Mouse (Mus musculus) neural tube, embryonic 12.5 days (tissue): ENCODE measurements at regions not wholly inside any gene's neighbourhood (a gene's known extent, or its start where the extent isn't known, plus 50 kb on each side); places are given as distances from the start of the nearest gene placed in this dataset.
A peak's percentile ranks its signal among the peaks of the same experiment; 100 is the strongest.

Source experiments
- ATAC-seq: fragments of 200-750 bp; cut with Nextera tagmentation; 2 replicates; pipeline ENCODE4 v1.8.0; 2017; ENCODE audit warnings: low read depth, mild to moderate bottlenecking, moderate TSS enrichment, moderate library complexity; ENCODE audit not compliant: low FRiP score
- H3K27ac ChIP-seq: fragments of 300-500 bp; sonication (generic); 2 replicates; pipeline ENCODE4 v1.5.1; 2016
- H3K27me3 ChIP-seq: fragments of 300-500 bp; sonication (generic); replicated peaks from 2 replicates; pipeline ENCODE4 v1.6.1; 2016; ENCODE audit warnings: mild to moderate bottlenecking
- H3K36me3 ChIP-seq: fragments of 300-500 bp; sonication (generic); 2 replicates; pipeline ENCODE4 v1.6.1; 2016; ENCODE audit warnings: mild to moderate bottlenecking
- H3K4me1 ChIP-seq: fragments of 300-500 bp; sonication (generic); 2 replicates; pipeline ENCODE4 v1.6.1; 2016
- H3K4me2 ChIP-seq: fragments of 300-500 bp; sonication (generic); replicated peaks from 2 replicates; pipeline ENCODE4 v1.6.1; 2016; ENCODE audit warnings: mild to moderate bottlenecking
- H3K4me3 ChIP-seq: fragments of 300-500 bp; sonication (generic); 2 replicates; pipeline ENCODE4 v1.5.1; 2016
- H3K9ac ChIP-seq: fragments of 300-500 bp; sonication (generic); 2 replicates; pipeline ENCODE4 v1.6.1; 2016; ENCODE audit warnings: mild to moderate bottlenecking
- H3K9me3 ChIP-seq: fragments of 300-500 bp; sonication (generic); 2 replicates; pipeline ENCODE4 v1.6.1; 2016; ENCODE audit warnings: mild to moderate bottlenecking
- WGBS: fragments of 180-500 bp; shearing (Covaris S2); methylation state at CpG from one replicate; pipeline ENCODE4 v1.1.7; 2016; 5-methylcytosine and 5-hydroxymethylcytosine counted together

DNA sequence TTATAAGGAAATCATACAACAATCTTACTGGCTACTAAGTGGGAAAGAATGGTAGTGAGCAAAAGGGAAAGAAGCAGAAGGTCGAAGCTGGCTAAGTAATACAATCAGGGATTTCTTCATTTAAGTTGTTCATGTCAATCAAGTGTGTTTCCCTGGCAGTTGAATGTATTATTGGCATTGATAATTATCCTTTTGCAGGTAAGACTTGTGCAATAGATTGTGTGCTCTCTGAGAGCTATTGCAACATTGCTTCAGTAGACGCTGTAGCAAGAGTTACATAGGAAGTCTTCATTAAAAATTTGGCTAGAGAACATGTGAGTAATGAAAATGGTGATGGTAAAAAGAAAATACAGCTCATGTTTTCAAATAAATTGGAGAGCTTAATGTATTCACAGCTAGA, 1273.3 kb upstream of the Sel1l start:
- 86% methylated on average over 2 of the region's 2 CpGs for WGBS
- H3K27ac ChIP-seq: no peak overlapping the region
- H3K4me2 ChIP-seq: no peak overlapping the region
- H3K9ac ChIP-seq: no peak overlapping the region
- ATAC-seq: no peak
- H3K4me3 ChIP-seq: no peak overlapping the region
- no peaks in the 10 kb centered on the region for H3K27me3 ChIP-seq
- no peaks in the 10 kb centered on the region for H3K36me3 ChIP-seq
- H3K4me1 ChIP-seq: no peaks in the 10 kb centered on the region
- H3K9me3 ChIP-seq: no peaks in the 10 kb centered on the region

DNA sequence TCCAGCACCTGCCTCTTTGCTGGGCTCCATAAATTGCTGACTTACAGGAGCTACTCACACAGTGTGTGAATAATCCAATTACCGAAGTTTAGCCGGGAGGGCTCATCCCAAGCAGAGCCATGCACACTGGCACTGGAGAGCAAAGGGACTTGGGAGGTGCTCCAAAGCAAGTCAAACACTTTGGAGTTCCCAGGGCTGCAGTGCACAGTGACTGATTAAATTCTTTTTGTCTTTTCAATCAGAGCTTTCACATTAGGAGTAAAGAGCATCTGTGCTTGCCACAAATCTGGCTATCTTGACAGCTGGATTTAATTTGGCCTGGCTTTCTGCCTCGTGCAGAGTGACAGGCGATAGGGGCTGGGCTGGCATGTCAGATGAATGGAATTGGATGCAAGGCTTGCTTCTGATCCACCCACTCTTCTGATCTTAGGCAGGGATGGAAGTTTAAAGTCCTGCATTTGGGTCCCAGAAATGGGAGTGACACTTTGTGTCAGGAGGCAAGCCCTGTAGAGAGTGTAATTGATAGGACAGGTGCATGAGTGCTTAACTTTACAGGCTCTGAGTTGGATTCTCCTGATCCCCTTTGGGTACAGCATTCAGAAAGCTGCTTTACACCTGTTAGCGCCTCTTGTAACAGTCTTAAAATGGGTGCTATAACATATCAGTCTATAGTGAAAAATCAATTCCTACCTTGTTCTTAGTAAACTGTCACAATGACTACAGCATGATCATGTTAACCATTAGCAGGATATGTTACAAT, 1239.3 kb upstream of the Sel1l start:
- H3K36me3 ChIP-seq: no peaks in the 10 kb centered on the region
- H3K4me2 ChIP-seq: no peak overlapping the region
- no peaks in the 10 kb centered on the region for H3K27me3 ChIP-seq
- H3K9me3 ChIP-seq: no peaks in the 10 kb centered on the region
- no peak overlapping the region for H3K9ac ChIP-seq
- 0 out of 2 replicates have a peak, but pooled peaks cover 2% of the 10 kb centered on the region for H3K4me1 ChIP-seq
- H3K4me3 ChIP-seq: no peak overlapping the region
- ATAC-seq: peak; percentile 75
- H3K27ac ChIP-seq: no peak overlapping the region
- WGBS: 46% methylated on average over 5 of the region's 5 CpGs

- no peak overlapping the region for H3K9ac ChIP-seq
- no peak overlapping the region for H3K4me2 ChIP-seq
- H3K4me1 ChIP-seq: no peaks in the 10 kb centered on the region
- no peak overlapping the region for H3K27ac ChIP-seq
- ATAC-seq: no peak
- no peaks in the 10 kb centered on the region for H3K36me3 ChIP-seq
- no peaks in the 10 kb centered on the region for H3K9me3 ChIP-seq
- no peaks in the 10 kb centered on the region for H3K27me3 ChIP-seq
- 56% methylated on average over 1 of the region's 1 CpGs for WGBS
- no peak overlapping the region for H3K4me3 ChIP-seq
These were observed 1214.9 kb upstream of the Sel1l start for GRCm38 (mm10) chr12:93063864-93064263.

GRCm38 (mm10) chr12:93019633-93020032, 1170.7 kb upstream of the Sel1l start:
- no peak overlapping the region for H3K27ac ChIP-seq
- H3K36me3 ChIP-seq: no peaks in the 10 kb centered on the region
- no peak for ATAC-seq

GRCm38 (mm10) chr12:93011583-93011982, 1162.6 kb upstream of the Sel1l start:
- no peaks in the 10 kb centered on the region for H3K9me3 ChIP-seq
- H3K27ac ChIP-seq: no peak overlapping the region
- no peaks in the 10 kb centered on the region for H3K36me3 ChIP-seq
- H3K4me3 ChIP-seq: no peak overlapping the region
- H3K4me2 ChIP-seq: no peak overlapping the region
- H3K27me3 ChIP-seq: no peaks in the 10 kb centered on the region
- H3K4me1 ChIP-seq: no peaks in the 10 kb centered on the region
- H3K9ac ChIP-seq: no peak overlapping the region
- ATAC-seq: no peak

More at GRCm38 (mm10) chr12:93019633-93020032, 1170.7 kb upstream of the Sel1l start:
- no peak overlapping the region for H3K4me2 ChIP-seq
- no peaks in the 10 kb centered on the region for H3K27me3 ChIP-seq
- H3K9me3 ChIP-seq: no peaks in the 10 kb centered on the region
- H3K9ac ChIP-seq: no peak overlapping the region
- no peaks in the 10 kb centered on the region for H3K4me1 ChIP-seq
- H3K4me3 ChIP-seq: no peak overlapping the region

DNA sequence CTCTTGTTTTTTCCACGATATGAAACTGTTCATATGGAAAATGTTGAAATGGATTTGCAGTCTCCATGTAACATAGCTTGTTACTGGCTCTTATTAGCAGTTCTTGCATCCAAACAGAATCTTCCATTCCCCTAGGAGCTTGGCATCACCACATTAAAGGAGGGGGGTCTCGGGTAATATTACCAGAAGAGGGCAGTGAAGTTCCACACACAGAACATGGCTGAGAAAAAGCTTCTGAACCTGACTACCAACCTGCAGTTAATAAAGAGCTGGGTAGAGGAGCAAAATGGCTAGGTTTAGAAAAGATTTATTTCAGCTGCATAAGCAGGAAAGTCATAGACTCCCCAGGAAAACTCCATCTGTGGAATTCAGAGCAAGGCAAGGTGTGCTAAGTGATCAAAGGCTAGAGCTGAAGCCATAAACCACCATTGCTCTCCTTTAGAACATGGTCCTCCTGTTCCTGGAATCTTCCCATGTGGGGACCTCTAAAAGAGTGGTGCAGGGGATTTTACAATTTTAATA, 1157.9 kb upstream of the Sel1l start:
- H3K4me3 ChIP-seq: no peak overlapping the region
- no peak overlapping the region for H3K27ac ChIP-seq
- no peaks in the 10 kb centered on the region for H3K36me3 ChIP-seq
- H3K9ac ChIP-seq: no peak overlapping the region
- no peak for ATAC-seq
- WGBS: 54% methylated on average over 2 of the region's 2 CpGs
- no peaks in the 10 kb centered on the region for H3K9me3 ChIP-seq
- H3K27me3 ChIP-seq: no peaks in the 10 kb centered on the region
- no peaks in the 10 kb centered on the region for H3K4me1 ChIP-seq
- H3K4me2 ChIP-seq: no peak overlapping the region

DNA sequence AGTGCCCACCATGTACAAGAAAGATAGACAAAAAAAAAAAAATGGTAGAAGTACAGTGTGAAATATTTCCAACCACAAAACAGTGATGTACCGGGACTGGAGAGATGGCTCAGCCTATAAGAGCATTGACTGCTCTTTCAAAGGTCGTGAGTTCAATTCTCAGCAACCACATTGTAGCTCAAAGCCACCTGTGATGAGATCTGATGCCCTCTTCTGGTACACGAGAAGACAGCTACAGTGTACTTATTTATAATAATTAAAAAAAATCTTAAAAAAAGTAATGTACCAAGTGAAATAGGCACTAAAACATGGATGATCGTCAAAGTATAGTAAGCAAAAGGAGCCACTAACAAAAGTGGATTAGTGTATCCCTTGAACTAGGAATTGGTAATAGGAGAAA, 1154.2 kb upstream of the Sel1l start:
- no peak overlapping the region for H3K9ac ChIP-seq
- no peak overlapping the region for H3K4me3 ChIP-seq
- 85% methylated on average over 4 of the region's 4 CpGs for WGBS
- no peak overlapping the region for H3K27ac ChIP-seq
- no peaks in the 10 kb centered on the region for H3K4me1 ChIP-seq
- no peaks in the 10 kb centered on the region for H3K9me3 ChIP-seq
- H3K36me3 ChIP-seq: no peaks in the 10 kb centered on the region
- no peaks in the 10 kb centered on the region for H3K27me3 ChIP-seq
- ATAC-seq: no peak
- no peak overlapping the region for H3K4me2 ChIP-seq

GRCm38 (mm10) chr12:92975698-92976097, 1126.7 kb upstream of the Sel1l start:
- WGBS: 82% methylated on average over 3 of the region's 3 CpGs
- no peaks in the 10 kb centered on the region for H3K9me3 ChIP-seq
- no peaks in the 10 kb centered on the region for H3K36me3 ChIP-seq
- ATAC-seq: no peak
- no peak overlapping the region for H3K4me2 ChIP-seq
- no peak overlapping the region for H3K4me3 ChIP-seq
- no peak overlapping the region for H3K9ac ChIP-seq
- H3K27ac ChIP-seq: no peak overlapping the region
- no peaks in the 10 kb centered on the region for H3K4me1 ChIP-seq
- H3K27me3 ChIP-seq: no peaks in the 10 kb centered on the region

DNA sequence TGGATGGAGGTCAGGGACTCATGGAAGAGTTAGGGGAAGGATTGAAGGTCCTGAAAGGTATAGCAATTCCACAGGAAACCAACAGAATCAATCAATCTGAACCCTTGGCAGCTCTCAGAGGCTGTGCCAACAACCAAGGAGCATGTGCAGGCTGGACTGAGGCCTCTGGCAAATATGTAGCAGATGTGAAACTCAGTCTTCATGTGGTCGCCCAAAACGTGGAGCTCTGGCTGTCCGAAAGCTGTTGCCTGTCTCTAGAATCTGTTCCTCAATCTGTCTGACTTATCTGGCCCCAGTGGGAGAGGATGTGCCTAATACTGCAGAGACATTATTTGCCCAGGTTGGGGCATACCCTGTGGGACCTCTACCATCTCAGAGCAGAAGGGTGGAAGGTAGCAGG, 1095.4 kb upstream of the Sel1l start:
- no peak for ATAC-seq
- H3K27ac ChIP-seq: no peak overlapping the region
- WGBS: 94% methylated on average over 3 of the region's 3 CpGs
- H3K4me3 ChIP-seq: no peak overlapping the region
- no peak overlapping the region for H3K4me2 ChIP-seq
- no peak overlapping the region for H3K9ac ChIP-seq
- H3K36me3 ChIP-seq: no peaks in the 10 kb centered on the region
- no peaks in the 10 kb centered on the region for H3K4me1 ChIP-seq
- H3K9me3 ChIP-seq: no peaks in the 10 kb centered on the region
- H3K27me3 ChIP-seq: no peaks in the 10 kb centered on the region

GRCm38 (mm10) chr12:92927591-92927990, 1078.6 kb upstream of the Sel1l start:
- Histone ChIP-seq H3K27me3 (no peaks in the 10 kb centered on the region), H3K9ac (no peak overlapping the region), H3K36me3 (no peaks in the 10 kb centered on the region), H3K27ac (no peak overlapping the region), H3K9me3 (no peaks in the 10 kb centered on the region), H3K4me2 (no peak overlapping the region), H3K4me3 (no peak overlapping the region), H3K4me1 (no peaks in the 10 kb centered on the region)
- WGBS: 58% methylated on average over 2 of the region's 2 CpGs
- ATAC-seq: no peak

DNA sequence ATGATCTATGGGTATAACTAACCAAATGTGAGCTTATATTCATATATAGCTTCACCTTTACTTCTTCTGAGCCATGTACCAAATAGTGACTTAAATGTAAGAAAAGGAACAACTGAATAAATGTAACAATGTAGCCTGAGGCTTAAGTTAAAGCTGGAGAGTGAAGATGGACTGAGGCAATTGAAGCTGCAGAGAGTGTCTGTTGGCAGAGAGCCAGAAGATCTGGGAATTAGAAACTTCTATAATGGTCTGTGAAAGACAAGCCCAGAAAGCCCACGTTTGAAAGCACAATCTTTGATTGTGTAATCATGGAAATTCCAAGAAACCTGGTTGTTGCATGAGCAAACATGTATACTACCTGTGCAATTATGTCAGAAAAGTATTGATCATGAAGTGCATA, 1078.0 kb upstream of the Sel1l start:
- Histone ChIP-seq H3K36me3 (no peaks in the 10 kb centered on the region), H3K27ac (no peak overlapping the region), H3K4me1 (no peaks in the 10 kb centered on the region), H3K4me3 (no peak overlapping the region), H3K4me2 (no peak overlapping the region), H3K9ac (no peak overlapping the region), H3K9me3 (no peaks in the 10 kb centered on the region), H3K27me3 (no peaks in the 10 kb centered on the region)
- 41% methylated on average over 1 of the region's 1 CpGs for WGBS
- no peak for ATAC-seq

- Histone ChIP-seq H3K9me3 (no peaks in the 10 kb centered on the region), H3K27me3 (no peaks in the 10 kb centered on the region), H3K4me3 (no peak overlapping the region), H3K9ac (no peak overlapping the region), H3K27ac (no peak overlapping the region), H3K4me1 (no peaks in the 10 kb centered on the region), H3K36me3 (no peaks in the 10 kb centered on the region), H3K4me2 (no peak overlapping the region)
- WGBS: 87% methylated on average over 3 of the region's 3 CpGs
- ATAC-seq: no peak
These were observed 1071.0 kb upstream of the Sel1l start for GRCm38 (mm10) chr12:92919920-92920319.

DNA sequence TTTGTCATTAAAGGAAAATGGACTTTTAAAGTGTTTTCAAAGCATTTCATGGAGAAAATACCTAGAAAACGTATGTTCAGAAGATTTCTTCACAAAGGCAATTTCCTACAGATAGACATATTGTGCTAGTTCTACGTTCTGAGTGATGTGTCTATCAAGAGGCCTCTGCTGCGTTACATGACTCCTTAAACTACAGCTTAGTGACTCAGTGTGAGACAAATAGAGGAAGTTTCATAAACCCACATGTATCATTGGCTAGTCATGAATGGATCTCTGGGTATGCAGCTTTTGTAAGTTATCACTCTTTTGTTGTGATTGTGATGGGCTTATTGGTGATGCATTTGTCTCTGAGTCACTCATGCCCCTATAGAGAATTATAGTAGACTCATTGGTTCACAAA, 1067.3 kb upstream of the Sel1l start:
- no peak for ATAC-seq
- H3K27me3 ChIP-seq: no peaks in the 10 kb centered on the region
- WGBS: 82% methylated on average over 3 of the region's 3 CpGs
- no peaks in the 10 kb centered on the region for H3K36me3 ChIP-seq
- no peak overlapping the region for H3K4me3 ChIP-seq
- no peak overlapping the region for H3K9ac ChIP-seq
- H3K27ac ChIP-seq: no peak overlapping the region
- H3K4me2 ChIP-seq: no peak overlapping the region
- H3K4me1 ChIP-seq: no peaks in the 10 kb centered on the region
- no peaks in the 10 kb centered on the region for H3K9me3 ChIP-seq
